Mouse (Mus musculus): ENCODE data around the gene Stard8.
A peak's percentile ranks its signal among the peaks of the same experiment; 100 is the strongest.
"Not testable (repeated sequence)": the region's sequence is repeated elsewhere in the genome, so short reads cannot be mapped to it uniquely, and the experiment has no call there.

Gene Stard8

DNA sequence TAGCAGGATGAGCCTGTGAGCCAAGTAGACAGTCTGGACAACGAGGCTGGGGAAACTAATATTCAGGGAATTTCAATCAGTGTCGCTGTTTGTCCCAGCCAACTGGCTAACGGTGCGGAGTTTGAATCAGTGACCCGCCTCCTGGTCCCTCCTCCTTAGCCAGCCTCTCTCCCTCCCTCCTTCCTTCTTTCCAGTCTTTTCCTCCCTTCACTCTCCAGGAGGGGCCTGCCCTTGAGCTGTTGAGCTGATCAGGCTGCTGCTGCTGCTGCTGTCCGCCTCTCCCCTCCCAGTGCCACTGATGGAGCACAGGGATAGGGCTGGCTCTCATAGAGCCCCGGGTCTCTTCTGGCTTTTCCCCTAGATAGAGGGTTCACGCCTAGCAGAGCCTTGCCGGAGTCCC is at the start of gene Stard8:
Gene Stard8, plus strand, starts transcription at position 203 of the 400 bp plus-strand sequence.
- peak; percentile 16 to 17 for DNase-seq

DNA sequence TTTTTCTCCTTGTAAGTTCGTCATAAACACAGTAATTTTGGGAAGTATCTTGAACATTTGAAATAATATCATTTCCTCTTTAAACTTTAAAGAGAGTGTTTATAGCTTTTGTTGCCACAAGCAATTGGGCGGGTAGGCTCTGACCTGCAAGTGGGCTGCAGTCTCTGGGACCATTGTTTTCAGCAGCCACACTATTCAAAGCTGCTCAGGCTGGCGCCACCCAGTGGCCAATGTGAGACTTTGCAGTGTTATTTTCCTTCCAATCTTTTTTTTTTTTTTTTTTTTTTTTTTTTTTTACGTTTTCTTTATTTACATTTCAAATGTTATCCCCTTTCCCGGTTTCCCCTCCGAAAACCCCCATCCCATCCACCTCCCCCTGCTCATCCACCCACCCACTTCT is 49.1 kb upstream of the Stard8 start:
- peak in 1 of 2 experiments; percentile 4 for DNase-seq

DNA sequence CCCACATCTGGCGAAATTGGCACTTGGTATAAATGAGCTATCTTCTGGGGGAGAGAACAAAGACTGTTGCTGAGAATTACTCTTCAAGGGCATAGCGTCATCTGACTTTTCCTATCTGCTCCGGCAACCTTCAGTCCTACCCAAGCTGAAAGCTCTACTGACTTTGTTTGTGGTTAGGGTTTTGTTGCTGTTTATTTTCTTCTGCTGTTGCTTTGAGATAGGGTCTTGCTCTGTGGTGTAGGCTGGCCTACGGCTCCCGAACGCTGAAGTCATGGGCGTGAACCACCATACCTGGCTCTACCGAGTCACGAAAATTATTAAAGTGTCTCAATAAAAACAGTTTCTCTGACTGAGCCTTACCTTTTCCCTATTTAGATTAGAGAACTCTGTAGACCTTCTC is 44.8 kb upstream of the Stard8 start:
- DNase-seq = no peak

- DNase-seq = no peak
These were observed 44.0 kb upstream of the Stard8 start for GRCm38 (mm10) chrX:98959050-98959449.

- no peak for DNase-seq
These were observed 39.3 kb upstream of the Stard8 start for GRCm38 (mm10) chrX:98963742-98964141.

GRCm38 (mm10) chrX:98964513-98964912 is 38.5 kb upstream of the Stard8 start:
- peak in 1 of 2 experiments; percentile 6 for DNase-seq

GRCm38 (mm10) chrX:98986611-98987010 is 16.4 kb upstream of the Stard8 start:
- DNase-seq = not testable (repeated sequence)

GRCm38 (mm10) chrX:98989574-98989973 is 13.5 kb upstream of the Stard8 start:
- peak; percentile 49 to 65 for DNase-seq

DNA sequence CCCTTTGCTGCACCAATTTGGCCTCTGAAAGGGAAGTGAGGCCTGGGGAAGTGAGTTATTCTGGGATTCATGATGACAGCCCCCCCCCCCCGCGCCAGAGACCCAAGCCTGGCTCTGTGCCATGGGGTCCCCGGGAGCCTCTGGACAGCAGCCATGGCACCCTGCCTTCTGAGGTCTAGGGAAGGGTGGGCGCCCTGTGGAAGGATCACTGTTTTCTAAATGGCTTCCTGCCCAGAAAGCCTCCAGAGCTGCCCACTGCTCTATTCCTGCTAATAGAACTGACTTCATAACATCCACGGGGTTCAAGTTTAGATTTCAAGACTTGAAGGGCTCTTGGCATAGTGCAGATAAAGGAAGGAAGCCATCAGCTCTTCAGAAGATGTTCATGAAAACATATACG is 983 bp upstream of the Stard8 start:
- DNase-seq = peak in 1 of 2 experiments; percentile 24

DNA sequence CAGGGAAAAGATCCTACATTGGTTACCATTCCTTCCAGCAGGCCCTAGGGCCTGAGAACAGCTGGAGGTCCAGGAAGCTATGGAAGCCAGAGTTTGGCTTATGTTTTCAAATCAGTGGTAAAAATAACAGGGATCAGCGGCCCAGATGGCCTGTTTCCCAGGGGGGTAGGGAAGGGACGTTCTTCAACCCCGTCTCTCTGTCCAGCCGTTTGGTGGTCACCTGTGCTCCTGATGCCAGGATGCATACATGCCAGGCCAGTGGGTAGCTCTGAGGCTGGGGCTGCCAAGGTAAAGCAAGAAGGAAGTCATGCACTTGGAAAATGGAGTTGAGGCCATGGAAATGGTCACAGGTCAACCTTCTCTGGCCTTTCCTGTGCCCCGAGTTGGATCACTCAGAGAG is 7.5 kb downstream of the Stard8 start:
- no peak for DNase-seq

- no peak for DNase-seq
These were observed 8.2 kb downstream of the Stard8 start for GRCm38 (mm10) chrX:99011281-99011680.

GRCm38 (mm10) chrX:99012486-99012885 is 9.4 kb downstream of the Stard8 start:
- no peak for DNase-seq

- DNase-seq = no peak
These were observed 12.7 kb downstream of the Stard8 start for GRCm38 (mm10) chrX:99015705-99016104.

GRCm38 (mm10) chrX:99016987-99017386 is 13.9 kb downstream of the Stard8 start:
- DNase-seq = peak; percentile 4 to 14

DNA sequence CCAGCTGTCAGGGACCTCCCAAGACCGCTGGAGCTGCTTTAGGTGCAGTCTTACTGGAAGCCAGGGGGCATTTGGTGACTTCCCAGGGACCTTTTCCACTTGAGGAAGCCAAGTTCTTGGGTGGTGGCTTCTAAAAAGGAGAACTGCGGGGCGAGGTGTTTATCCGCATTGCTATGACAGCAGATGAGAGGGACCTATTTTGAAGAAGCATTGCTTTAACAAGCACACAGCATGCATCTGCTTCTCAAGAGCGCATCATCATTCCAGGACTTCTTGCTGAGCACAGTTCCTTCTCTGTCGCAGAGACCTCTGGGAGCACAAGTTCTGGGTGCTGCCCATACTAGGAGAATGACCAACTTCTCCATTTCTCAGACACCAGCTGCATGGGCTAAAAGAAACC is 14.8 kb downstream of the Stard8 start:
- DNase-seq = peak in 1 of 2 experiments; percentile 5

- DNase-seq = no peak
These were observed 16.3 kb downstream of the Stard8 start for GRCm38 (mm10) chrX:99019303-99019702.

DNA sequence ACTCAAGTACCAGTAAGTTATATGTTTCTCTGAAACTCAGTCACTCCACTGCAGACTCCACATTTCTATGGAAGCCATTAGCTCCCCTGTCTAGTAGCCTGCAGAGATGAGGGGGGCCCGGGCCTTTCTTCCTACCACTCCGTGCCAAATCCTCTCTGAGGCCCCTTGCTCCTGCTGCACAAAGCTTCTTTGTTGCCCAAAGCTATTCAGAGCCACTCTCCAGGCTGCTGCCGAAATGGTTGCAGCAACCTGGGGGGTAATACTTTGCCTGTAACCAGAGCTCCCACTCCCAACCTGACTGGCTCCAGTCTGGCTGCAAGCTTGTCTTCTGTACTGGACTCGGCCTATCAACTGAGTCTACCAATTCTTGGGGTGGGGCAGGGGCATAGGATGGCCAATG is 17.2 kb downstream of the Stard8 start:
- DNase-seq = no peak

DNA sequence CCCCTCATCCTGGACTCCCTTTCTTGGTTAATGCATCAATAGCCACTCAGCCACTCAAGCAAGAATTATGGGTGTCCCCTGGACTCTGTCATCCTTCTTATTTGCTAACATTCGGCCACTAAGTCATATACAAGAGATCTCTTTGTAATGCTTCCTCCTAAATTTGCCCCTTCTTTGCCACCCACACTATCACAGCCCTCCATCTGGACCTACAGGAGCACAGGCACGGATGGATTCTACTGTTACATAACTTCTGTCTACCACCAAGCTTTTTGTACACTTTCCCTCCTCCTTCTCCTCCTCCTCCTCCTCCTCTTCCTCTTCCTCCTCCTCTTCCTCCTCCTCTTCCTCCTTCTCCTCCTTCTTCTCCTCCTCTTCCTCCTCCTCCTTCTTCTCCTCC is 18.5 kb downstream of the Stard8 start:
- no peak for DNase-seq

DNA sequence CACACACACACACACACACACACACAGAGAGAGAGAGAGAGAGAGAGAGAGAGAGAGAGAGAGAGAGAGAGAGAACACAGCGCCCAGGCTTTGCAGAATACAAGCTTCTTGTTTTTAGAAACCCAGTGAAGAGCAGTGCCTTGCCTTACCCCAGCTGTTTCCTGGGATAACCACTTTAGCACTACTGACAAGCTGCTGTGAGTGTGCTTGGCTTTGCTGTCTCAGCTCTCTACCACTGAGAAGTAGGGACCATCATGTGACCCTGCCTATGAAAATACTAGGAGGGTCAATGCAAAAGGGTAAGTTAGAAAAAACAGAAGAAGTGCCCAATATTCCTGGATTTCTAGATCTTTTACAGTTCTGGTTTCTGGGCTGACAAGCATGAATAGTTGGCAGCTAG is 20.9 kb downstream of the Stard8 start:
- no peak for DNase-seq

GRCm38 (mm10) chrX:99035407-99035806 is 32.4 kb downstream of the Stard8 start:
- DNase-seq = no peak

- peak; percentile 91 to 94 for DNase-seq
These were observed 39.5 kb downstream of the Stard8 start for GRCm38 (mm10) chrX:99042451-99042951.

GRCm38 (mm10) chrX:99043275-99043674 is 40.2 kb downstream of the Stard8 start:
- no peak for DNase-seq

GRCm38 (mm10) chrX:99043739-99044138 is 40.7 kb downstream of the Stard8 start:
- no peak for DNase-seq

DNA sequence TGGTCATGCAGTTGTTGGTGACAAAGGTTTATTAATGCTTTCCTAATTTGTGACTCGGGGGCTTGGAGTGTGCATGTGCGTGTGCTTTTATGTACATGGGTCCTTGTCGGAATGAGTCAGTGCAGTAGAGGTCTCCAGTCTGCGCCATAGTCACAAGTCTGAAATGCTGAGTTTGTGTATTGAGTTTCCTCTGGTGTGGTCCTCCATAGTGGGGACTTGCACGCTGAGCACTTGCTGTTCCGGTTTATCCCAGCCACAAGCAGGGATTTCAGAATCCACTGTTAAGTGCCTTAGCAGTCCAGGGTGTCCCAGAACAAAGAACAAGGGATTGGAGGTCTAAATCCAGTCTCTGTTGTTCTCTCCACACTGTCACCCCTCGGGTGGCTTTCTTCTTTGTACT is 42.3 kb downstream of the Stard8 start:
- DNase-seq = no peak

DNA sequence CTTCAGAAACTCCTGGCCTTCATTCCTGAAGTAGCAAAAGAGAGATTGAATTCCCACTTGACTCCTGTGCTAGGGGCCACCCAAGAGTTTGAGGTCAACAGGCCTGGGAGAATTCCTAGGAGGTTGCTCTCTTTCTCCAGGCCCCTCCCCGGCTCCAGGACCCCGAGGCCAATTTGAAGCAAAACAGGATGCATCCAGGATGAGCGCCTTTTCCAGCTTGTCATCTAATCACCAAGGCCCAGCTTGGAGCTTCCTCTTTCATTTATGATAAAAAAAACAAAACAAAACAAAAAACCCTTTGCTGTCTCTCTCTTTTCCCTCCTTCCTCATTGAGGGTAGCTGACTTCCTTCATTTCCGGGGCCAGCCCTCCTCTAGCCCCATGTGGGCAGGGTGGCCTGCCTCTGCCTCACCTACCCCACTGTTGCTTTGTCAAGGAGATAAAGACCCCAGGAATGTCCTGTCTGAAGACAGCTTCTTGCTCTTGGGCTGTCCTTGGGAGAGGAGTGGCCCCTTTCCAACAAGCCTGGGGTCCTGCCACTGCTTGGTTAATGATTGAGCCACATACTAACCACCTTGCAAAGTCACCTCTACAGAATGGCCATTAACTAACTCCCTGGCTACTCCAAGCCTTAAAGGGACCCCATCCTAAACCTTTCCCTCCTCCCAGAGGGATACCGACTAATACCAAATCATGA is 43.5 kb downstream of the Stard8 start:
- DNase-seq = peak; percentile 28 to 57

Measured in lung, adult 18-20 months (tissue).